Comparison of ENCODE assay signal across 26 mouse cellular contexts in the genomic region with DNA sequence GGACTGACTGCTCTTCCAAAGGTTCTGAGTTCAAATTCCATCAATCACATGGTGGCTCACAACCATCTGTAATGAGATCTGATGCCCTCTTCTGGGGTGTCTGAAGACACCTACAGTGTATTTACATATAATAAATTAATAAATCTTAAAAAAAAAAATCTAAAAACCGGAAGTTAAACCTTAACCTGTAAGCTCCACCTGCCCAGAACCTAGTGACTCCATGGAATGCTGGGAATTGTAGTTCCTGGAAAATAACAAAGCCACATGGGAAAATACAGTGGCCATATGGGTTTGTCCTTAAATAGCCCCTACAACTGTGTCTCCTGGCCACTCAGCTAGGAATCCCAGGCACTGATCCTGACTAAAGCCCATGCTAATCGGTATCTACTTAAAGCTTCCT. TPM values are rescaled to one million over a fixed set of nuclear protein-coding genes. Genes with fewer than 3 reads are reported as not detected.
DNase-seq lines count a peak whose midpoint lies in the region; ATAC-seq and TF ChIP-seq lines count a peak whose summit lies in the region.
"Had no signal": no experiment of that assay in that cellular context is flagged by ENCODE, and none has a peak within 500 bp of the region (broad histone marks: within the 10 kb centered on the region; RNA-seq: fewer than 3 reads in every experiment).

No protein-coding gene starts in this region.

- H3K4me2 ChIP-seq in hindbrain, postnatal 0 days (ENCODE audit: low read depth, low read length): no peak overlapping the region
- no peak overlapping the region for H3K4me2 ChIP-seq in hindbrain, embryonic 11.5 days (replicated peaks; ENCODE audit: low read depth, low read length)
- no peak overlapping the region for H3K4me2 ChIP-seq in intestine, embryonic 15.5 days (replicated peaks)
- H3K4me2 ChIP-seq in kidney, embryonic 14.5 days (replicated peaks; ENCODE audit: low read depth, low read length): no peak overlapping the region
- H3K4me2 ChIP-seq: embryonic facial prominence, embryonic 15.5 days; forebrain, embryonic 15.5 days; heart, embryonic 12.5 days; limb, embryonic 12.5 days; liver, embryonic 12.5 days; midbrain, embryonic 11.5 days had no signal

- H3K4me3 ChIP-seq in hindbrain, postnatal 0 days (ENCODE audit: low read length): no peak overlapping the region
- H3K4me3 ChIP-seq in hindbrain, embryonic 11.5 days (ENCODE audit: low read depth, low read length): no peak overlapping the region
- no peak overlapping the region for H3K4me3 ChIP-seq in MEL (ENCODE audit: control insufficient read depth in 1 of 2, insufficient read depth in 1 of 2, low read depth in 2 of 2, low read length in 2 of 2)
- no peak overlapping the region for H3K4me3 ChIP-seq in intestine, embryonic 15.5 days (replicated peaks)
- no peak overlapping the region for H3K4me3 ChIP-seq in small intestine, adult 2 months (ENCODE audit: low read depth, low read length)
- no peak overlapping the region for H3K4me3 ChIP-seq in kidney, embryonic 14.5 days (ENCODE audit: low read length)
- H3K4me3 ChIP-seq: embryonic facial prominence, embryonic 15.5 days; forebrain, embryonic 15.5 days; heart, embryonic 12.5 days; hindbrain, embryonic 10.5 days; limb, embryonic 12.5 days; liver, embryonic 12.5 days had no signal

- TF ChIP-seq EP300 in MEL (IDR thresholded peaks at IDR 0.05; ENCODE audit: low read depth in 1 of 2, low read length in 2 of 2): no peak

- no peak for TF ChIP-seq POLR2A in MEL (IDR thresholded peaks at IDR 0.05; ENCODE audit: control insufficient read depth in 1 of 2, insufficient read depth in 1 of 2, low read depth in 1 of 2, low read length in 2 of 2, poor library complexity in 1 of 2)
- no peak for TF ChIP-seq POLR2A in small intestine, adult 2 months (IDR thresholded peaks at IDR 0.05; ENCODE audit: low read depth, low read length)

- H3K27ac ChIP-seq in hindbrain, postnatal 0 days: no peak overlapping the region
- no peak overlapping the region for H3K27ac ChIP-seq in hindbrain, embryonic 11.5 days (ENCODE audit: low read depth, low read length)
- H3K27ac ChIP-seq in MEL (ENCODE audit: control insufficient read depth, low read depth, low read length): no peak overlapping the region
- no peak overlapping the region; the same call in 1 of the 2 replicates for H3K27ac ChIP-seq in intestine, embryonic 15.5 days
- peak overlapping the region; percentile 98; the same call in 1 of the 2 replicates for H3K27ac ChIP-seq in small intestine, adult 2 months (ENCODE audit: insufficient read depth, low read depth, low read length)
- no peak overlapping the region for H3K27ac ChIP-seq in kidney, embryonic 14.5 days (ENCODE audit: low read depth, low read length)
- H3K27ac ChIP-seq: embryonic facial prominence, embryonic 15.5 days; forebrain, embryonic 15.5 days; hindbrain, embryonic 10.5 days; limb, embryonic 12.5 days; liver, embryonic 12.5 days had no signal

- H3K36me3 ChIP-seq in hindbrain, postnatal 0 days (ENCODE audit: insufficient read depth, low read length): no peaks in the 10 kb centered on the region
- no peaks in the 10 kb centered on the region for H3K36me3 ChIP-seq in hindbrain, embryonic 11.5 days (ENCODE audit: control insufficient read depth, insufficient read depth, low read length)
- no peaks in the 10 kb centered on the region; a peak in 1 of 4 replicates for H3K36me3 ChIP-seq in MEL (ENCODE audit: control insufficient read depth in 1 of 2, insufficient read depth in 2 of 2, low read length in 2 of 2)
- H3K36me3 ChIP-seq in intestine, embryonic 15.5 days: no peaks in the 10 kb centered on the region
- H3K36me3 ChIP-seq in small intestine, adult 2 months (ENCODE audit: control insufficient read depth, insufficient read depth, low read length): no peaks in the 10 kb centered on the region
- H3K36me3 ChIP-seq in kidney, embryonic 14.5 days (ENCODE audit: control insufficient read depth, insufficient read depth, low read length): no peaks in the 10 kb centered on the region
- H3K36me3 ChIP-seq: embryonic facial prominence, embryonic 15.5 days; forebrain, embryonic 15.5 days; heart, embryonic 12.5 days; hindbrain, embryonic 10.5 days; limb, embryonic 12.5 days; liver, embryonic 12.5 days had no signal

- no peak for TF ChIP-seq CTCF in hindbrain, postnatal 0 days (IDR thresholded peaks at IDR 0.05; ENCODE audit: low read depth)
- no peak for TF ChIP-seq CTCF in MEL (IDR thresholded peaks at IDR 0.05 in 2 of 3, conservative IDR thresholded peaks at IDR 0.05 in 1 of 3; ENCODE audit: control insufficient read depth in 1 of 3, insufficient read depth in 1 of 3, low read depth in 2 of 3, low read length in 3 of 3, poor library complexity in 1 of 3, severe bottlenecking in 1 of 3)
- no peak for TF ChIP-seq CTCF in small intestine, adult 2 months (IDR thresholded peaks at IDR 0.05; ENCODE audit: extremely low read depth, insufficient read length, insufficient replicate concordance, low read depth, low read length)

- H3K4me1 ChIP-seq in hindbrain, postnatal 0 days (ENCODE audit: insufficient read depth, low read length): no peaks in the 10 kb centered on the region
- H3K4me1 ChIP-seq in hindbrain, embryonic 11.5 days (replicated peaks; ENCODE audit: control insufficient read depth, insufficient read depth, low read length): no peaks in the 10 kb centered on the region
- H3K4me1 ChIP-seq in MEL (ENCODE audit: control insufficient read depth in 1 of 2, insufficient read depth in 2 of 2, low read length in 2 of 2): peaks cover 0 to 7% of the 10 kb centered on the region in 2 experiments; a peak in 2 of 4 replicates
- H3K4me1 ChIP-seq in intestine, embryonic 15.5 days (replicated peaks): no peaks in the 10 kb centered on the region
- peaks cover 9% of the 10 kb centered on the region; the same call in 1 of the 2 replicates for H3K4me1 ChIP-seq in small intestine, adult 2 months (ENCODE audit: control insufficient read depth, insufficient read depth, insufficient read length, low read length)
- H3K4me1 ChIP-seq in kidney, embryonic 14.5 days (ENCODE audit: control insufficient read depth, insufficient read depth, low read length): no peaks in the 10 kb centered on the region
- H3K4me1 ChIP-seq: embryonic facial prominence, embryonic 15.5 days; forebrain, embryonic 15.5 days; heart, embryonic 12.5 days; liver, embryonic 12.5 days had no signal

- no peaks in the 10 kb centered on the region for H3K27me3 ChIP-seq in hindbrain, postnatal 0 days (ENCODE audit: insufficient read depth, low read length)
- H3K27me3 ChIP-seq in hindbrain, embryonic 11.5 days (ENCODE audit: control insufficient read depth, insufficient read depth, low read length): no peaks in the 10 kb centered on the region
- peaks cover 0 to 3% of the 10 kb centered on the region in 2 experiments; a peak in 1 of 4 replicates for H3K27me3 ChIP-seq in MEL (ENCODE audit: control insufficient read depth in 1 of 2, insufficient read depth in 2 of 2, low read length in 2 of 2)
- no peaks in the 10 kb centered on the region for H3K27me3 ChIP-seq in intestine, embryonic 15.5 days (replicated peaks)
- no peaks in the 10 kb centered on the region; the same call in 1 of the 2 replicates for H3K27me3 ChIP-seq in small intestine, adult 2 months (ENCODE audit: control insufficient read depth, insufficient read depth, low read length)
- H3K27me3 ChIP-seq in kidney, embryonic 14.5 days (ENCODE audit: control insufficient read depth, insufficient read depth, low read length): no peaks in the 10 kb centered on the region
- H3K27me3 ChIP-seq: embryonic facial prominence, embryonic 15.5 days; forebrain, embryonic 15.5 days; heart, embryonic 12.5 days; limb, embryonic 12.5 days had no signal

- no peaks in the 10 kb centered on the region for H3K9me3 ChIP-seq in hindbrain, postnatal 0 days (ENCODE audit: low read length)
- H3K9me3 ChIP-seq in hindbrain, embryonic 11.5 days (ENCODE audit: control insufficient read depth, low read length): no peaks in the 10 kb centered on the region
- H3K9me3 ChIP-seq in MEL (replicated peaks; ENCODE audit: insufficient read depth, low read length): no peaks in the 10 kb centered on the region
- H3K9me3 ChIP-seq in intestine, embryonic 15.5 days: no peaks in the 10 kb centered on the region
- no peaks in the 10 kb centered on the region for H3K9me3 ChIP-seq in kidney, embryonic 14.5 days (ENCODE audit: control insufficient read depth, low read length)
- H3K9me3 ChIP-seq: embryonic facial prominence, embryonic 15.5 days; forebrain, embryonic 15.5 days; heart, embryonic 12.5 days; hindbrain, embryonic 10.5 days; limb, embryonic 12.5 days; liver, embryonic 12.5 days had no signal

- 73% methylated on average over 2 of the region's 2 CpGs for WGBS in hindbrain, postnatal 0 days
- WGBS in hindbrain, embryonic 11.5 days: 76% methylated on average over 2 of the region's 2 CpGs
- WGBS in intestine, embryonic 15.5 days: 68% methylated on average over 2 of the region's 2 CpGs
- 54% methylated on average over 2 of the region's 2 CpGs for WGBS in small intestine, adult 2 months
- WGBS in kidney, embryonic 14.5 days: 79% methylated on average over 2 of the region's 2 CpGs

- DNase-seq in hindbrain, postnatal 0 days (ENCODE audit: low spot score): peak; percentile 8
- DNase-seq in hindbrain, embryonic 11.5 days (ENCODE audit: low spot score): no peak
- DNase-seq in MEL (ENCODE audit: low read depth, low spot score): no peak
- no peak for DNase-seq in kidney, adult 8-10 months
- DNase-seq in thymus, postnatal 4 days: no peak
- DNase-seq: cerebellum, adult 2 months; cerebellum, postnatal 36 days; gastrocnemius, postnatal 14 days; heart, postnatal 10 days; kidney, adult 2 months; kidney, postnatal 14 days; layer of hippocampus, postnatal 36 days; lung, adult 2 months; lung, postnatal 14 days; thymus, adult 2 months had no signal

- no peak overlapping the region for H3K9ac ChIP-seq in hindbrain, postnatal 0 days (replicated peaks; ENCODE audit: low read length)
- H3K9ac ChIP-seq in hindbrain, embryonic 11.5 days (ENCODE audit: low read depth, low read length): no peak overlapping the region
- no peak overlapping the region for H3K9ac ChIP-seq in MEL (ENCODE audit: control insufficient read depth, low read depth, low read length, poor library complexity, severe bottlenecking)
- no peak overlapping the region for H3K9ac ChIP-seq in intestine, embryonic 15.5 days
- H3K9ac ChIP-seq in kidney, embryonic 14.5 days (ENCODE audit: low read depth, low read length): no peak overlapping the region
- H3K9ac ChIP-seq: embryonic facial prominence, embryonic 15.5 days; forebrain, embryonic 15.5 days; heart, embryonic 12.5 days; limb, embryonic 12.5 days; liver, embryonic 12.5 days had no signal

- no peaks in the 10 kb centered on the region for H3K79me2 ChIP-seq in MEL (ENCODE audit: control insufficient read depth, insufficient read depth, low read length, poor library complexity)

- no peak for TF ChIP-seq RAD21 in MEL (IDR thresholded peaks at IDR 0.05; ENCODE audit: low read depth, low read length)

- no peak for ATAC-seq in hindbrain, postnatal 0 days
- no peak for ATAC-seq in hindbrain, embryonic 11.5 days (ENCODE audit: low FRiP score)
- ATAC-seq in intestine, embryonic 15.5 days: peak; percentile 21; the same call in 1 of the 2 replicates
- no peak for ATAC-seq in kidney, embryonic 14.5 days (ENCODE audit: low FRiP score, low TSS enrichment)
- ATAC-seq: forebrain, embryonic 15.5 days; liver, embryonic 12.5 days had no signal

RNA-seq across cellular contexts. Expression of gene Rpn2, which starts 33.2 kb away (rescaled TPM):
- total RNA-seq in hindbrain, postnatal 0 days (2014; rRNA removed): 240 and 253 TPM in 2 replicates
- polyA plus RNA-seq in hindbrain, postnatal 0 days (2015; fragmentation: Nextera tagmentation; extraction: Ambion mirVana): 201 and 204 TPM in 2 replicates
- polyA plus RNA-seq in hindbrain, embryonic 11.5 days (2014; fragmentation: Nextera tagmentation; extraction: Ambion mirVana): 227 and 256 TPM in 2 replicates
- total RNA-seq in MEL (2012; rRNA removed): 259 and 284 TPM in 2 replicates
- 100 to 1,000 TPM; 310 to 316 TPM for polyA plus RNA-seq in MEL (2012; ENCODE audit: insufficient read depth in 1 of 2, insufficient read length in 2 of 2, low read depth in 1 of 2, low replicate concordance in 2 of 2, missing spikeins in 1 of 2)
- polyA plus RNA-seq in intestine, embryonic 15.5 days (2015; fragmentation: Nextera tagmentation; extraction: Ambion mirVana): 331 and 342 TPM in 2 replicates
- polyA plus RNA-seq in small intestine, adult 2 months (2012; rRNA removed): 85.3 and 141 TPM in 2 replicates
- 202 and 311 TPM in 2 replicates for polyA plus RNA-seq in kidney, embryonic 14.5 days (2014; fragmentation: Nextera tagmentation; extraction: Ambion mirVana)

RNA-seq across cellular contexts. Expression of gene Mroh8, which starts 33.7 kb away (rescaled TPM):
- total RNA-seq in hindbrain, postnatal 0 days (2014; rRNA removed): 0.25 TPM in 1 of 2 replicates, not detected in the other
- 0.42 and 0.70 TPM in 2 replicates for polyA plus RNA-seq in hindbrain, postnatal 0 days (2015; fragmentation: Nextera tagmentation; extraction: Ambion mirVana)
- polyA plus RNA-seq in hindbrain, embryonic 11.5 days (2014; fragmentation: Nextera tagmentation; extraction: Ambion mirVana): 0.75 and 0.79 TPM in 2 replicates
- total RNA-seq in MEL (2012; rRNA removed): 0.10 and 0.15 TPM in 2 replicates
- under 1 TPM in 1 of 2 experiments, not detected in 1; 0.18 TPM for polyA plus RNA-seq in MEL (2012; ENCODE audit: insufficient read depth in 1 of 2, insufficient read length in 2 of 2, low read depth in 1 of 2, low replicate concordance in 2 of 2, missing spikeins in 1 of 2)
- polyA plus RNA-seq in intestine, embryonic 15.5 days (2015; fragmentation: Nextera tagmentation; extraction: Ambion mirVana): 0.55 and 0.62 TPM in 2 replicates
- polyA plus RNA-seq in small intestine, adult 2 months (2012; rRNA removed): 0.16 and 0.17 TPM in 2 replicates
- 0.26 and 0.89 TPM in 2 replicates for polyA plus RNA-seq in kidney, embryonic 14.5 days (2014; fragmentation: Nextera tagmentation; extraction: Ambion mirVana)
- total RNA-seq: monocyte, adult 5-6 weeks had no signal

RNA-seq across cellular contexts. Expression of gene Rbl1, which starts 41.3 kb away (rescaled TPM):
- 8.4 and 12.7 TPM in 2 replicates for total RNA-seq in hindbrain, postnatal 0 days (2014; rRNA removed)
- 5.2 and 6.0 TPM in 2 replicates for polyA plus RNA-seq in hindbrain, postnatal 0 days (2015; fragmentation: Nextera tagmentation; extraction: Ambion mirVana)
- 29.9 and 31.8 TPM in 2 replicates for polyA plus RNA-seq in hindbrain, embryonic 11.5 days (2014; fragmentation: Nextera tagmentation; extraction: Ambion mirVana)
- total RNA-seq in MEL (2012; rRNA removed): 14.8 and 17.8 TPM in 2 replicates
- polyA plus RNA-seq in MEL (2012; ENCODE audit: insufficient read depth in 1 of 2, insufficient read length in 2 of 2, low read depth in 1 of 2, low replicate concordance in 2 of 2, missing spikeins in 1 of 2): 10 to 100 TPM in 1 of 2 experiments, not detected in 1; 18.1 TPM
- 19.5 and 23.3 TPM in 2 replicates for polyA plus RNA-seq in intestine, embryonic 15.5 days (2015; fragmentation: Nextera tagmentation; extraction: Ambion mirVana)
- 1.7 and 5.2 TPM in 2 replicates for polyA plus RNA-seq in small intestine, adult 2 months (2012; rRNA removed)
- polyA plus RNA-seq in kidney, embryonic 14.5 days (2014; fragmentation: Nextera tagmentation; extraction: Ambion mirVana): 26.7 and 29.7 TPM in 2 replicates
